Mouse (Mus musculus): ENCODE data around the gene Ppt2. TPM values are rescaled to one million over a fixed set of nuclear protein-coding genes. Genes with fewer than 3 reads are reported as not detected.

Gene Ppt2
- total RNA-seq (2021): 10 to 100 TPM; 42.4 to 48.4 TPM

DNA sequence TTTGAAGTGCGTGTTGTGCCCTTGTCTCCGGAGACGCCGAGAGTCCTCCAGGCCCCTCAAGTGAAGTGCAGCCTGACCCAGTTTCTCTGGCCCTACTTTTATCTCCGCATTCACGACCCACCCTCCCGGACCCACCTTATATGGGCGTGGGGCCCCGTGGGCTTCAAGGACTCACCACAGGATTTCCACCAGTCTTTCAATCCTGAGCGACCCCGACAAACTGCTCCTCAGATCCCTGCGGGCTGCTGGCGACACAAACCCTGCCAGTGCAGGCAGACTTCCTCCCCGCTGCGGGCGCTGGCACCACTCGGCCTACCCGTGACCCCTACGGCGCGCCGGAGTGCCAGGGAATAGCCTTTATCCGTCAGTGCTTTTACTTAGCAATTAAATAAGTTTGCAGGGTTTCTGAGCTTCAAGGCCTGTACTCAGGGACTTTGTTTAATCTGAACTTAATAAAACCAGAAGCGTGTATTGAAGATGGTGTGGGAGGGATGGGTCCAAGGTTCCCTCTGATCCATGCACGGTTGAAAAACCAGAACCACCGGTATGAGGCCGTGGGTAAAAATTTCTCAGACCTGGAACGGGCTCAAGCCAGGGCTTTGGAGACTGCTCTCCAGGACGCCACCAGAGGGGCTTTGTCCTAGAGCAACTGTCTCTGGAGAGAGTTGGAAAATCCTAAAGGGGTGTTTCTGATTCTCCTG, at the start of gene Ppt2:
Ppt2 (minus strand) TSS at position 568 of the 701 bp plus-strand sequence.
- no peak for DNase-seq (ENCODE audit: extremely low spot score in 1 of 2, low spot score in 1 of 2)

DNA sequence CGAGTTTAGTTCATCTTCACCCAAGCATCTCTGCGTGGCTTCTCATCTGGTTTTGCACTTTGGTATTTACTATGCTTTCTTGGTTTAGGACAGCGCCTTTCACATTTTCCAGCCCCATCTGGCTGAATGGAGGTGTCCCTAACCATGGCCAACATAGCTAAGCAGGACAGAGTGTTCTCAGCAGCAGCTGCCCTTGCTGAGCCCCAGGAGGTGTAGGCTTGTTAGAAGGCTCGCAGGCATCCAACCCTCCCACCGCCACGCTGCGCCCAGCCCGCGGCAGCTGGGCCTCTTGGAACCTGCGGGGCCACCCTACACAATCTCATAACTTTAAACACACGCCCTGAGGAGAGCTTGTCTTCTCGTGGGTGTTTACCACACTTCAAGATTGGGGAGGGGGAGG, 48.4 kb upstream of the Ppt2 start:
- DNase-seq (ENCODE audit: extremely low spot score in 1 of 2, low spot score in 1 of 2): no peak

DNA sequence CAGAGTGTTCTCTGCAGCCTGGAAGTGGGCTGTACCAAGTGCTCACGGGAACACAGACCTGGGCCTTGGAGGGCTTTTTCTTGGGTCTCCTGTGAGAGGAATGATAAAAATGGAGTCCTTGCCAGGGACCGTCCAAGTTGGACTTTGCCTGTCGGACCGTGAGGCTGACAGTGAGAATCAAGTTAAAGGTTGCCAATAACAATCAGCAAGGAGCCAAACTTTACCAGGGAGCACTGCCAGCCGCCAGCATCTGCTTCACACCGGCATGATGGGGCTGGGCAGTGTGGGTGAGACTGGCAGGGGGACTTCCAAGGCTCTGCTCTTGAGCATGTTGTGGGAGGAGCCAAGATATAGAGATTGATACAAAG, 47.8 kb upstream of the Ppt2 start:
- no peak for DNase-seq (ENCODE audit: extremely low spot score in 1 of 2, low spot score in 1 of 2)

- no peak for DNase-seq (ENCODE audit: extremely low spot score in 1 of 2, low spot score in 1 of 2)
Measured at GRCm38 (mm10) chr17:34675205-34676092, 47.1 kb upstream of the Ppt2 start.

GRCm38 (mm10) chr17:34674524-34675204, 46.4 kb upstream of the Ppt2 start:
- DNase-seq (ENCODE audit: extremely low spot score in 1 of 2, low spot score in 1 of 2): no peak

GRCm38 (mm10) chr17:34673139-34673538, 44.8 kb upstream of the Ppt2 start:
- no peak for DNase-seq (ENCODE audit: extremely low spot score in 1 of 2, low spot score in 1 of 2)

- no peak for DNase-seq (ENCODE audit: extremely low spot score in 1 of 2, low spot score in 1 of 2)
Measured at GRCm38 (mm10) chr17:34672246-34672792, 44.0 kb upstream of the Ppt2 start.

- no peak for DNase-seq (ENCODE audit: extremely low spot score in 1 of 2, low spot score in 1 of 2)
Measured at GRCm38 (mm10) chr17:34671151-34672066, 43.1 kb upstream of the Ppt2 start.

GRCm38 (mm10) chr17:34670235-34670634, 41.9 kb upstream of the Ppt2 start, which contains the start of gene Tnxb:
TSS of gene Tnxb (plus strand) at chr17:34670535.
- no peak for DNase-seq (ENCODE audit: extremely low spot score in 1 of 2, low spot score in 1 of 2)

- no peak for DNase-seq (ENCODE audit: extremely low spot score in 1 of 2, low spot score in 1 of 2)
Measured at GRCm38 (mm10) chr17:34664472-34664871, 36.2 kb upstream of the Ppt2 start.

GRCm38 (mm10) chr17:34663558-34663957, 35.2 kb upstream of the Ppt2 start:
- DNase-seq (ENCODE audit: extremely low spot score in 1 of 2, low spot score in 1 of 2): no peak

DNA sequence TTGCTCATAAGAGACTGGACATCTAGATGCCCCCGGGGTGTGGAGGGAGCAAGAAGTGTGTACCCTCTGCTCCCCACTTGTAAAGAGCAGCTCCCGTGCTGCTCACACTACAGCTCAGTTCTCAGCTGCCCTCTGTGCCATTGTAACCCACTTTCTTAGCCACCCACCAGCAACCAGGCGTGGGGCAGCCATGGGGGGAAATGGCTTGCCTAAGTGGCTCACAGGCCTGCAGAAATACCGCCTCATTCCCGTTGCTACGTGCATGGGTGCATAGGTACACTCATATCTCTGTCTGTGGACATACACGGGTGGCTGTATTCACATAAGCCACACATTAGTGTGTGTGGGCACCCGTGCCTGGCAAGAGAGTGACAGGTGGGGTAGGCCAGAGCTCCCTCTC, 34.7 kb upstream of the Ppt2 start:
- no peak for DNase-seq (ENCODE audit: extremely low spot score in 1 of 2, low spot score in 1 of 2)

DNA sequence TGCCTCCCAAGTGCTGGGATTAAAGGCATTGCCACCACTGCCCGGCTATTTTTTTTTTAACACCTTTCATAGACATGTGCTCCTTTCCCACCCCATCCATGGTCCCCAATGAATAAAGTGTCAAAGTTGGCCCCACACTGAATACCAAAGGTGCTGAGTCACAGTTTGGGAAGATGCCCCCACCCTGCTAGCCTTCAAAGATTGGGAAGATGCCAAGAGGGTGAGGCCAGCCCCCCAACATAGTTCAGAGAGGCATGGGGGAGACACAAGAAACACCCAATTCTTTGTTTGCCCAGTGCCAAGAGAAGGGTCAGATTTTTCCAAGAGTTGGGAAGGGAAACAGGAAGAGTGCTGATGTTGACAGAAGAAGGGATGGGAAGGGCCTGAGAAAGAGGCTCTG, 34.2 kb upstream of the Ppt2 start:
- DNase-seq (ENCODE audit: extremely low spot score in 1 of 2, low spot score in 1 of 2): no peak

- no peak for DNase-seq (ENCODE audit: extremely low spot score in 1 of 2, low spot score in 1 of 2)
Measured at GRCm38 (mm10) chr17:34661121-34661591, 32.8 kb upstream of the Ppt2 start.

GRCm38 (mm10) chr17:34660259-34660820, 32.0 kb upstream of the Ppt2 start:
- no peak for DNase-seq (ENCODE audit: extremely low spot score in 1 of 2, low spot score in 1 of 2)

GRCm38 (mm10) chr17:34659897-34660214, 31.5 kb upstream of the Ppt2 start:
- no peak for DNase-seq (ENCODE audit: extremely low spot score in 1 of 2, low spot score in 1 of 2)

DNA sequence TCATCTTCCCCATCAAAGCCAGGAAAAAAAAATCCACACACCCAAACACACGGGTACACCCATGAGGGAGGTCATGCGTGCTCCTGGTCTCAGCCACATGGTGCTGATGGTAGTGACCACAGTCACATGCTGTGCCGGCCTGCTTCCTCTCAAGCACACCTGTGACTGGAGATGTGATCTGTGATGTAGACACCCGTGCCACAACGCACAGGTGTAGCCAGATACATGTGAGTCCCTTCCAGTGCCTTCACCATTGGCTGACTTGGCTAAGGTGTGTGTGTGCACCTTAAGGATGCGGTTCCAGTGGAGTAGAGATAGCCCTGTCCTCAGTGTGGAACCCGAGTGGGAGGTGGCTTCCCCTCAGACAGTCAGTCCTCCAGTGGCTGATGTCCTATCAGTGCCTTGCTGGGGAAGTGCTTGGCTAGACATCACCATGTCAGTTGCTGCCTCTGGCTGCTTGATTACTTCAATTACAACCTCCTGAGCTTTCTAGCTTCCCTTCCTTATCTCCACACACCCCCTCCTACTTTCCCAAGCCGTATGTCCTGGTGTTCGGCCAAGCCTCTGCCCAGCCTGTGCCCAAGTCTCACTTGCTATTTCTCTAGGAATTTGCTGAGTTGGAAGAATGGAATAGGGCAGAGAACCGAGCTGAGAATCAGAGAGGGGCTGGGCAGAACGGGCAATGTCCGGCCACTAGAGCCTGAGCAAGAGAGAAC, 31.0 kb upstream of the Ppt2 start:
- no peak for DNase-seq (ENCODE audit: extremely low spot score in 1 of 2, low spot score in 1 of 2)

- no peak for DNase-seq (ENCODE audit: extremely low spot score in 1 of 2, low spot score in 1 of 2)
Measured at GRCm38 (mm10) chr17:34658591-34658990, 30.3 kb upstream of the Ppt2 start.

DNA sequence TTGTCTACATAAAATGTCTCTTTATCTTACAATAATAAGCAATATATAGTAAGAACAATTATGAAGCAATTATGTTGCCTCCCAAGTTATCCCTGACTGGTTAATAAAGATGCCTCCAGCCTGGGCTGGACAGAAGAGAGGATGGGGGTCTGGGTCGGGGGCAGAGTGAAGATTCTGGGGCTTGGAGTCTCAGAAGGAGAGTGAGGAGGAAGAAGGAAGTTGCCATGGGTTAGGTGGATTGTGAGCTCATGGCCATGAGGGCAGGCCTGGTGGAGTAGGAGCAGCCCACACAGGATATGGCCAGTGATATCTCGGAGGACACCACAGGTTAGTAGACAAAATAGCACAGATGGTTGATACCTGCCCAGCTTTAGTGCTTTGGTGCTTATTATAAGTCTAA, 29.8 kb upstream of the Ppt2 start:
- DNase-seq (ENCODE audit: extremely low spot score in 1 of 2, low spot score in 1 of 2): no peak

Measured in layer of hippocampus, postnatal 25 days (tissue).